Mouse (Mus musculus): ENCODE measurements around the gene Olfr1368.
A peak's percentile ranks its signal among the peaks of the same experiment; 100 is the strongest.

Gene Olfr1368

DNA sequence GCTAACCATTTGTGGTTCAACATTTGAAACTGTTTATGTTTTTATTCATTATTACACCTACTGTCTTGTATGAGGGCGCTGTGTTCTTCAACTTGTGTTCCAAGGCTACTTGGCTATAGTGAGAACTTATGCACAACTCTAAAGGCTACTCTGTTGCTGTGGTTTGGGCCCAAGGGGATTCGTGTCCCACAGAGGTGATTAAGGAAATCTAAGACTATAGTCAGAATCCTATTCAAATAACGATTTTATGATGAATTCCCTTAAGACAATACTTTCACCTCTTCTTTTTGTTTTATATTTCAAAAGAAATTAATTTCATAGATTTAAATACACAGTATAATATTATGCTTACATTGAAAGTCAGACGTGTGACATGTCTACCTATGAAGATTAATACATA is at the start of gene Olfr1368:
Gene Olfr1368, minus strand, starts transcription at position 101 of the 400 bp plus-strand sequence.
- DNase-seq = no peak

DNA sequence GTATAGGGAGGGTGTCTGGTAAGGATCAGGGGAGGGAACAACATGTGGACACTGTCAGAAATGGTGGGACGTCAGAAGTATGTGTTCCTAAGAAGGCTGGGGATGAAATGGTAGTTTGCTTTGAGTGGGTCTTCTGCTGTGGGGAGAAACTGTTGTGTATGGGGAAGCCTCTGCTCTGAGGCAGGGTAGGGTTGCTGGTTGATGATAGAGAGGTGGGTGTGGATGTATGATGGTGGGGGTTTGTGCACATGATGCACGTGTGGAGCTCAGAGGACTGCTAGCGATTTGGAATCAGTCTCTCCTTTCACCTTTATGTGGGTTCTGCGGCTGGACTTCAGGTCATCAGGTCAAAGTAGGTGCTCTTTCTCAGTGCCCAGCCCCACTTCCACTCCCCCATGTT is 39.9 kb upstream of the Olfr1368 start:
- no peak for DNase-seq

DNA sequence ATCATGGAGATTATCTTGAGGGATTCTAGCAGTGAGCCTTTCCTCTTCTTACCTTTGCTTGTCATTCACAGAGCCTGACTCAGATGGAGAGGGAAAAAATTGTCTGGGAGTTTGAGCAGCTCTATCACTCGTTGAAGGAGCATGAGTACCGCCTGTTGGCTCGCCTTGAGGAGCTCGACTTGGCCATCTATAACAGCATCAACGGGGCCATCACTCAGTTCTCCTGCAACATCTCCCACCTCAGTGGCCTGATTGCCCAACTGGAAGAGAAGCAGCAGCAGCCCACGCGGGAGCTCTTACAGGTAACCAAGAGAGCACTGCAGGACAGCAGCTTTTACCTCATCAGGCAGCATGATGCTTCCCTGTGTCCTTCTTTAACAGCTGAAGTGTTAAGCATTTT is 38.0 kb upstream of the Olfr1368 start:
- no peak for DNase-seq

DNA sequence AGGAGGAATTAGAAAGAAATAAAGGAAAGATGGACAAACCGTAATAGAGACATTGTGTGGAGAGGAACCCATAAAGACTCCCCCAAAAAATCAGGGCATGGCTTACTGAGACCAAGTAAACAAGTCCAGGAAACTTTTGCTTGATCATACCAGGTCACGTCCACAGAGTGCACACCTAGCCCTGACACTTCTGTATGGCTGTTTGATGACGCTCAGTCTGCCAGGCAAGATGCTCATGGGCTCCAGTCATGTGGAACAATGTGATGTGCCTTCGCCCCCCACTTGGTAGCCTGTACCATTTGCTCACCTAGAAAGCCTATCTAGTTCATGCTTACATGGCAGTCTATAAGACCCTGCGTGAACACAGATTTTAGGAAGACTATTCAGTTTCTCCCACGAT is 37.4 kb upstream of the Olfr1368 start:
- DNase-seq = no peak

DNA sequence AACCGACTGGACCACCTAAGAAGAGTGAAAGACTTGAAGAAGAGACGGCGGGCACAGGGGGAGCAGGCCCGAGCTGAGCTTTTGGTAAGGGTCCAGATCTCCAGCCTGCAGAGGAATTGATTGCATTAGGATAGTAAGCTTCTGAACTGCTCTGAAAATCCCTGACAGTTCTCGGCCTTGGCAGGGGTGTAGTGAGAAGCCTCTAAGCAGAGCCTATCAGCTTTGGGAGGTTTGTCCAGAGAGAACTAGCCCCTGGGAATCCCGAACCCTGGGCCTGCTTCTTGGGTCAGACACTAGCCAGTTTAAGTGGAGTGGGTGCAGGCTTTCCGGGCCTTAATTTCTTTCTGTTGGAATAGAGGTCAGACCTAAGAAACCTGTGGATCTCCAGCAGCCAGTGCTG is 36.3 kb upstream of the Olfr1368 start:
- DNase-seq = no peak

DNA sequence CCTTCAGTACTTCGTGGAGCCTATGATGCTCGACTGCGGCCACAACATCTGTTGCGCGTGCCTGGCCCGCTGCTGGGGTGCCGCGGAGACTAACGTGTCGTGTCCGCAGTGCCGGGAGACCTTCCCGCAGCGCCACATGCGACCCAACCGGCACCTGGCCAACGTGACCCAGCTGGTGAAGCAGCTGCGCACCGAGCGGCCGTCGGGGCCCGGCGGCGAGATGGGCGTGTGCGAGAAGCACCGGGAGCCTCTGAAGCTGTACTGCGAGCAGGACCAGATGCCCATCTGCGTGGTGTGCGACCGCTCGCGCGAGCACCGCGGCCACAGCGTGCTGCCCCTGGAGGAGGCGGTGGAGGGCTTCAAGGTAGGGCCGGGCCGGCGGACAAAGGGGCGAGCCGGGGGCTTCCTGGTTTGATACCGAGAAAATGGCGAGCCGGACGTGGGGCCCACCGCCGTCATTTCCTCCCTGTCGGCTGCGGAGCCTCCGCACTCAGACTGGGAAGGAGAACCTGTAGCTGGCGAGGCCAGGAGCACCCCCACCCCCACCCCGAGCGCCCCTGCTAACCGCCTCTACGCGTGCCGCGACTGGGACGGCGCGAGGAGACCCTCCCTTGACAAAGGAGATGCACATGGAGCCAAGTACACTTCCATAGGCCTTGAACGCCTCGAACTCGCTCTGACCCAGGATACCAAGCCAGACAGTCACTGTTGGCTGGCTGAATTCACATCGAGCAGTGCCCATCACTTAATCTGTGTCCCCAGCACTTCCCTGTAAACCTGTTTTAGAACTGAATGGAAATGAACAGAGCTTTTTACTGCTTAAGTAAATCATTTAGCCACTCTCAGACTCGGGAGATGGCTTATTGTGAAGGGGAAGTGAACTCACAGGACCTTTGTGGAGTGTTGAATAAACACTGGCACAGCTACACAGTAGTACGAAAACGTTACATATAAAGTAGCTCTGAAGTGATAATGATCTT is 35.2 kb upstream of the Olfr1368 start:
- peak; percentile 72 to 84 for DNase-seq

DNA sequence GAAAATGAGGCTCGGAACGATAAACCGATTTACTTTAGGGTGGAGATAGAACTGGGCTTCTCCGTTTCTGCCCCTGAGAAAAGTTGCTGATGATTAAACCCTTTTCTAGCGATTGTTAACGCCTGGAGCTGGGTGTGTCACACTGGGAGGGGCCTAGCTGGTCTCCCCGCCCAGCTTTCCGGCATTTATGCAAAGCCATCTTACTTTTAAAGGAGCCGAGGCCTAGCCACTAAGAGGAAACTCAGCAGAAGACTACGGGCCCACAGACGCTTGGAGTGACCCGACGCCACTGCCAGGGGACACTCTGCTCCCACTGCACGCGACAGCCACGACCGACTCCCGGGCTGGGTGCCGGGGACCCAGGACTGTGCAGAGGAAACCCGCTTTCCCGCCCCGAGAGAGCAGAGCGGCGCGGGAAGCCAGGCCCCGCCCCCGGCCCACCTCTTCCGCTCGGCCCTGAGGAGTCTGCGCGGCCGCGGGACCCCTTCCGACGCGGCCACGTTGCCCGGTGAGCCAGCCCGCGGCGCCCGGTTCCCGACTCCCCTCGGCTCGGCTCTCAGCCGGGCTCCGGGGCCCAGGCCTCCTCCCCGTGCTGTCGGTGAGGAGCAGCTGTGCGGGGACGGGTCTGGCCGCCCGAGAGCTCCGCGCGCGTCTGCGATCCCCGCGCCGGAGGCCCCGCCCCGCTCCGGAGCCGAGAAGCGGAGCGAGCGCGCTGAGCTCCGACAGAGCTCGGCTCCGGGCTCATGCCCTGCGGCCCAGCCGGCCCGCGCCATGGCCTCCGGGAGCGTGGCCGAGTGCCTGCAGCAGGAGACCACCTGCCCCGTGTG is 34.3 kb upstream of the Olfr1368 start:
- DNase-seq = peak; percentile 86 to 92

DNA sequence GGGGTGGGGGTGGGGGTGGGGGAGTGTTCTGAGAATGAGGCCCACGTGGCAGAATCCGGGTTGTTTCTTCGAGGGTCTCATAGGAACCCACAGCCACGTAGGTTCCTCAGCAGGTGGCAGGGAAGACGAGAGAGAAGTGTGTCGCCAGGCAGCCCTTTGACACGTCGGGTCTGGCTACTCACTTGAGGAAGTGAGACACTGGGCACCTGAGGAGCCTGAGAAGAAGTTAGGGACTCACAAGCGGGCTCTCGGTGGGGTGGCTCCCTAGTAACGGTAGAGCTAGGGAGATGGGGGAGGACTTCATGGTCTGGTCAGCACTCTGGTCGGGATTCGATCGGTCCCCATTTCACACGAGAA is 33.7 kb upstream of the Olfr1368 start, which contains the start of gene Trim27:
Gene Trim27, plus strand, starts transcription at position 79 of the 357 bp plus-strand sequence.
- no peak for DNase-seq

DNA sequence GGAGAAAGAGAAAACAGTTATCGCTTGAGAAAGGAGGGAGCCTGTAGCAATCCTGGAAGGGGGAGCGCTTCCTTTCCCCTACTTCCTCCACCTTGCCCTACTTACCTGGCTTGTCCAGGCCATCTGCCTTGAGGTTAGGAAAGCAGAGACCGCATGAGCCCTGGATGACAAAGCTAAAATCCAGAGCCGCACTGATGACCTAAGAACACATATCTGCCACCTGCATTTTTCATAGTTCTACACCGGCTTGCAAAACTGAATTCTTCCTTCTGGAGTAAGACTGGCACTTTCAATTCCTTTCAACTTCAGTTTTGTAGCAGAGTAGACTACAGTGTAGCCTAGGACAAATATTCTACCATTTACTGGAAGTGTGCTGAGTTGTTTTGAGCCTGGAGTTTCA is 32.7 kb upstream of the Olfr1368 start:
- DNase-seq = no peak

DNA sequence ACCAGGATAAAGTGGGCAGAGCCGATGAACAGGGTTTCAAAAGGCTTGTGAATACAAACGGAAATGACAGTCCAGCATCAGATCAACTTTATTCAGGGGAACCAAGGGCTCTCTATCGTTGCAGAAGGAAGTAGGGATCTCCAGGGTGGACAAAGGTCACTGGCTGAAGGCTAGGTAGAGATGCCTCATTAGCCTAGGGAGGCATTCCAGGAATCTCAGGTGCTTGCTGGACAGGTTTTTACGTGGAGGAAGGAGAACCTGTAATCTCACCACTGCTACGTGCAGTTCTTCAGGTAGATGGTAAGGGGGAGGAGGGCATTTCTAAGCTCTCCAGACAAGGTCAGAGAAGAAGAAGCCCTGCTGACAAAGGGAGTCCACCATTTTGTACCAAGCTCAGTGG is 32.0 kb upstream of the Olfr1368 start:
- no peak for DNase-seq

DNA sequence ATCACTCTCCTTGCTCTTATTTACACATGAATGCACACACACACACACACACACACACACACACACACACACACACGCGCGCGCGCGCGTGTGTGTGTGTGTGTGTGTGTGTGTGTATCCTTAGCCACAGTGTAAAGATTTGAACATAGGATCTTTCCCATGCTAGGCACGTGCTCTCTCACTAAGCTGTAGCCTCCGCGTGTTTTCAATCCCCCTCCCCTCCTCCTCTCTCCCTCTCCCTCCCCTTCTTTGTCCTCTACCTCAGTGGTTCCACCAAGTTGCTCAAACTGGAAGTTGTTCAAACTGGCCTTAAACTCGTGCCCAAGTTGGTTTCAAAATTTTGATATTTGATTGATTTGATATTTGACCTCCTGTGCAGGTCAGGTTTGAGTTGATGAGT is 31.1 kb upstream of the Olfr1368 start:
- DNase-seq = no peak

DNA sequence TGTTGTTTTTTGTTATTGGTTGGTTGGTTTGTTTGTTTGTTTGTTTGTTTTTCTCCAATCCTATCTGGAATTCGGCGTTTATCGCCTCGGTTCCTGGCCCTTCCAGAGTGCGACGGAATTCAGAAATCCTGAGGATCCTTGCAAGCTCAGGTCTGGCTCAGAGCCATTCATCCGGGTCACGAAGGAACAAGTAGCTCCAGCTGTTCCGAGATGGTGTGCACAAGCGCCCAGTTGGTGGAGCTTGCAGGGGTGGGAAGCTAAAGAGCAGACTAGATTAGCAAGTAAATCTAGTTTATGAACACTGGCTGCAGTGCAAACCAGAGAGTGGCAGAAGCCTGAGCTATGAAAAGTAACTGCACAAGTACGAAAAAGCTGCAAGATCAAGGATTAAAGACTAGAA is 27.4 kb upstream of the Olfr1368 start:
- DNase-seq = peak; percentile 95 to 96

DNA sequence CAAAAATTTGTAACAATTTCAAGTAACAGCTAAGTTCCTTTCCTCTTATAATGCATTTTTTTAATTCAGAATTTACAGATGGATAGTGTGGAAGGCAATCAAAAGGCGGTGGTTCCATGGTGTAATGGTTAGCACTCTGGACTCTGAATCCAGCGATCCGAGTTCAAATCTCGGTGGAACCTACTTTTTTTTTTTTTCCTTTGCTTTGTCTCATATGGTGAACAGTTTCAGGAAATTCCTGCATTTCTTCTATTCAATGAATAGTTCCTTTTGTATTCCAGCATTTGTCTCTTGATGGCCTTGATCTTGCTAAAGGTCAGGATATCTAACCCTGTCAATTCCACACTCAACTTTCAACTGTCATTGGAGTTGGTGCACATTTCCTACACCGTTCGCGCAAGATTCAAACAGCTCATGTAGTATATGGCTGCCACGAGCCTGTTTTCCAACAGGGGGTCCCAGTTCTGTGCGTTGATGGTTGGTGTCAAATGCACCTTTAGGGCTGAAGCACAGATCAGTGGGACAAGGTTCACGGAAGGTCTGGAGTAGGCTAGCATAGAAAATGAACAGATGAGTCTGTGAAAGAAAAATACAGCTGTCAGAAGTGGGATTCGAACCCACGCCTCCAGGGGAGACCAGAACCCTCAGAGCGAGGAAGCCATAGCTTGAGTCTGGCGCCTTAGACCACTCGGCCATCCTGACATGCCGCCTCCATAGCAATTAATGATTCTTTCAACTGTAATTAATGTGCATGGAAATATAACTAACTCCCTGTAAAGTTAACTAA is 26.8 kb upstream of the Olfr1368 start:
- peak; percentile 68 to 78 for DNase-seq

DNA sequence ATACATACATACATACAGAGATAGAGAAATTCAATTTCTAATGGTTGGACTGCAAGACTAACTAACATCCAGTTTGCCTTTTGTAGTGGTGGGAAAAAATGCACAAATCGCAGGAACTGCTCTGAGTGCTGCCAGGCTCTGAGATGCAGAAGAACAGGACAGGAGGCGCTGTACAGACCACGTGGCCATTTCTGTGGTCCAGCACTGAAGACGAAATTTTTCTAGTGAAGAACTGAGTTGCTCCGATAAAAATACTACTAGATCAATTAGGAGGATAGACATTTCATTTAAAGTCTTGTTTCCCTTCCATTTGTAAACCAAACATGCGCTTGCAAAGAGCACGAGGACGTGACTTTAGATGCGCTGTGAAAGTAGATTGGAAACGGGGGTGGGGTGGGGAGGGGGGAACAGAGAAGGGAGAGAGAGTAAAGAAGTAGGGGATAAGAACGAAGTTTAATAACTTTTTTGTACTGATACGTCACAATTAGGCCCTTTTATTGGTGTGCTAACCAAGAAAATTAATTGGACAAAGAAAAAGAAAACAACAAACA is 26.0 kb upstream of the Olfr1368 start:
- peak; percentile 48 to 62 for DNase-seq

DNA sequence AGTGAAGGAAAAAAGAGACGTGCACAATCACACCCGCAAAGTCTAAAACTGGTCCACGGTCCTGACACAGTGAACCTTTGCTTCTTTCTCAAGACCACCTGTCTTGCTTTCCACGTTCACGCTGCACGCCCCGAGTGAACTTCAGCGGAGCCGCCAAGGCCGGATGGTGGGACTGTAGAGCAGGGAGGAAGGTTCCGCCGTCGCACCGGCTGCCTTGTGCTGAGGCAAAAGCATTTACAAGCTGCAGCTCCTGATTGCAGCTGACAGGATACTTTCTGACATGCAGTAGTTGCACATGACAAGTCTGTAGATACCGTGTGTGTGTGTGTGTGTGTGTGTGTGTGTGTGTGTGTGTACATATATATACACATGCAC is 25.5 kb upstream of the Olfr1368 start:
- peak; percentile 33 to 41 for DNase-seq

DNA sequence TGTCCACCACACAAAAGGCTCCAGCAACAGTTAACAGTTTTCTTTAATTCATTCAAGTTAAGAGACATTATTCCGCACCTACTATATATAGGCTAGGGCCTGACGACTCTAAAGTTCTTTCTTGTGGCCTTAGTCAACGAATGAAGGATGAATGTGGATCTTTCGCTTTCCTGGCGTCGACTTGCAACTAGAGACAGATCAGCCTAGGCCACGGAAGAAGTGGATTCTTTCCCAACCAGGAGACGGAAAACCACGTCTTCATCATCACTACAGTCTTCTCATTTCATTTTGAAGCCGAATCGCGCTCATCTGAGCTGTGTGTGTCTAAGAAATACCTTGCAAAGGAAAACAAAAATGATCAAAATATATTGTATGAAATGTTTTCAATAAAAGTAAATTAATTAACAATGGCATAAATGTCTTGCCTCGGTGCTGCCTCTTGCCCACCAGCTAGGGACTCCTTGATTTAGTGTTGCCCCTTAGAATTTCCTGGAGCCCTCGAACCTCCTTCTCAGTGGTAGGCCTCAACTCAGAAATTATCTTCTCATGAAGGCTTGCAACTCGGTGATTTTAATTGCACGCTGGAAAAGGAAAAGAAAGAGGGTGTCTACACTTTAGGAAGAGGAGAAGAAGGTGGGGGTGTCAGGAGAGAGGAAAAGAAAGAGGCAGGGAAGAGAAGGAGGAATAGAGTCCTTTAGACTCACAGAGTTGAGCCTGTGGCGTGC is 24.9 kb upstream of the Olfr1368 start:
- no peak for DNase-seq

DNA sequence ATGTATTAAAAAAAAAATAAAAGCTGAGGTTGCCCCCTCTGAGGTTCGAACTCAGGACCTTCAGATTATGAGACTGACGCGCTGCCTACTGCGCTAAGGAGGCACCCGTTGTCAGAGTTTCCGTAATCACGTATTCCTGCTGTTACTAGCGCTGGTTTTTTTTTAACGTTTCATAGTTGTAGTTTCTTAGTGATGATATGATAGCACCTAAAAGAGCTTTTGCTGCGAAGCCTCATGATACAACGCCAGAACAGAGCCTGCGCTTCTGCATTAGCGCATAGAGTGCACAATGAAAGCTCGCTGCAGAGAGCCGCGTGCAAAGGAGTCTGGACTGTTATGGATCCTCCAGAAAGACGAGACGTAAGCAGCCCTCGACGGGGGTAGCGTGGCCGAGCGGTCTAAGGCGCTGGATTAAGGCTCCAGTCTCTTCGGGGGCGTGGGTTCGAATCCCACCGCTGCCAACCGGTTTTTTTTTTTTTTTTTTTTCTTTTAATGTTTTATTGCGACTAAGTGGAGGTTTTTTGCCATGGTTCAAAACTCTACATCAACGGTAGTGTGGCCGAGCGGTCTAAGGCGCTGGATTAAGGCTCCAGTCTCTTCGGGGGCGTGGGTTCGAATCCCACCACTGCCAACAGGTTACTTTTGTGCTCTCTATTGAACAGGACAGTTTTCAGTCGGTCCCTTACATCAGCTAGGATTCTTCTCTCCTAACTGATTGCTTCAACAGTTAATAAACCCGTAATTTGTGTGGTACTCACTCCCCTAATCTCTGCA is 24.2 kb upstream of the Olfr1368 start:
- DNase-seq = peak; percentile 81 to 89

DNA sequence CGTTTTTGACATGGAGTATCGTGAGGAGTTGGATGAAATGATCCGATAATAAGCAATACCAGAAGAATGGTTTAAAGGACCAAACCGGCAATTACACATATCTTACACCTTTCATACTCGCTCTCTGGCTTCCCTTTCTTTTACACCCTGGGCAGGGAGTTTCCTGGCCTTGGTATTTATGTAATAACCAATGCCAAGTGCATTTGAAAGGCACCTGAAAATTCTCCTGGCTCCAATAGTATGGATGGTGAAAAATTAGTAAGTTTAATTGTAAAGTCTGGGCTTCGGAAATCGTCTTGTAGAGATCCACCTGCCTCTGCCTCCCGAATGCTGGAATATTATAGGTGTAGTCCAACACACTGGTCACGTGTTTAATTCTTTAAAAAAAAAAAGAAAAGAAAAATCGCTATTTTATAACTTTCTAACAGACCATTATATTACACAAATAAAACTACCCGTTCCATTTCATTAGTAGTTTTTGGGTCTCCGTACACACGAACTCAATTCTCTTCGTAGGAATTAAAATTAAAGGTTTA is 23.5 kb upstream of the Olfr1368 start:
- DNase-seq = no peak

DNA sequence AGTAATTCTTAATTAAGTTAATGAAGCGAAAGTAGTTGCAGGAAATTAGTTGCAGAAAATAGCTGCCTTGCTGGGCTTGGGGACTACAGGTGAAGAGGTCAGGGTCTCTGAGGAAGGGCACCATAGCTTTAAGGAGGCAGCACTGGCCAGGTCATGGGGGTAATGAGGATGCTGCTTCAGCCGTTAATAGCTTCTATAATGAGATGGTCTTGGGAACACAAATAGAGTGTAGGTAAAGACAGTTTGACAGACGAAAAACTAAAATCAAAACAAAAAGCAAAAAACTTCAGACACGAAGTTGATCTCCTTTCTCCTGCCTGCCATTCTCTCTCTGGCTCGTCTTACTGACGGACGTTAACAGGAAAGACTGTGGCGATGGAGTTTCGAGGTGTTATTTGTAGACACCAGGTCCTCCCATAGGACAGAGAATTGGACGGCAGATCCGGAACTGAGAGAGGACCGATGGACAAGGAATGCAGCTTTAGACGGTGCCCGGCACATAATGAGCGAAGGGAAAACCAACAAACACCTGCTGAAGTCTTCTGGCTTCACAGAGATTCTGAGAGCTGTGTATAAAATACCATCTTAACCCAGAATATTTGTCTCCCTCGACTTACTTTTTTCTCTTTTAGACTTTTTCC is 22.8 kb upstream of the Olfr1368 start:
- peak in 1 of 2 experiments; percentile 48 for DNase-seq

DNA sequence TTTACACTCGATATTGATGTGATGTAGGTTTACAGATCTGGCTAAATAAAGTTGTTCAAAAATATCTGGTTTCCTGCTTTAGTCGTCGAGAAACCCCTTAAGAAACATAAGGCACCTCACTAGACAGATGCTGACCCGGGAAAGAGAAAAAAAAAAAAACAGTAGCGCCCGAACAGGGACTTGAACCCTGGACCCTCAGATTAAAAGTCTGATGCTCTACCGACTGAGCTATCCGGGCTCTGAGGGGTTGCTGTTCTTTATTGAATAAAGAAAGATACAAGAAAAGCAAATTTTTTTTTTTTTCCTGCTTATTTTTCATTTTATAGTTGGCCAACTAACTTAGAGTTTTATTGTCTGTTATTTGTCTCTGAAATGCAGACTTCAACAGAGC is 22.2 kb upstream of the Olfr1368 start:
- DNase-seq = peak in 1 of 2 experiments; percentile 36

All from kidney, postnatal 4 days (tissue).